Mouse (Mus musculus) forebrain, embryonic 10.5 days (tissue): ENCODE data around the gene Arsj. TPM values are rescaled to one million over a fixed set of nuclear protein-coding genes. Genes with fewer than 3 reads are reported as not detected.

Experiments used
- DNase-seq: peaks from one replicate; pipeline ENCODE4 v3.0.0-alpha.2; 2017; ENCODE audit warnings: low spot score; ENCODE audit errors: extremely low spot score
- H3K27ac ChIP-seq: fragments of 300-500 bp; sonication (generic); 2 replicates; pipeline ENCODE4 v1.5.1; 2016; ENCODE audit warnings: mild to moderate bottlenecking
- H3K27me3 ChIP-seq: fragments of 300-500 bp; sonication (generic); 2 replicates; pipeline ENCODE4 v1.6.1; 2016; ENCODE audit warnings: mild to moderate bottlenecking; ENCODE audit not compliant: poor library complexity, severe bottlenecking
- H3K36me3 ChIP-seq: fragments of 300-500 bp; sonication (generic); replicated peaks from 2 replicates; pipeline ENCODE4 v1.6.1; 2016; ENCODE audit warnings: mild to moderate bottlenecking, moderate library complexity
- H3K4me1 ChIP-seq: fragments of 300-500 bp; sonication (generic); 2 replicates; pipeline ENCODE4 v1.6.1; 2016
- H3K4me3 ChIP-seq: fragments of 300-500 bp; sonication (generic); 2 replicates; pipeline ENCODE4 v1.5.1; 2016; ENCODE audit warnings: mild to moderate bottlenecking, moderate library complexity
- H3K9me3 ChIP-seq: fragments of 300-500 bp; sonication (generic); 2 replicates; pipeline ENCODE4 v1.6.1; 2016; ENCODE audit warnings: mild to moderate bottlenecking, moderate library complexity
- WGBS: fragments of 180-500 bp; shearing (Covaris S2); methylation state at CpG from one replicate; pipeline ENCODE4 v1.1.7; 2016; 5-methylcytosine and 5-hydroxymethylcytosine counted together
- polyA plus RNA-seq: library from polyadenylated mRNA; unstranded; fragments of >200 nt; fragmentation: Nextera tagmentation; extraction: Ambion mirVana; gene quantifications from 2 replicates; pipeline ENCODE4 v1.2.1, GENCODE M21; 2016

The Arsj gene
- polyA plus RNA-seq, 1 experiment from 2014 or later = 0.10 TPM

- WGBS = 66% methylated on average over 6 of the region's 6 CpGs
- Histone ChIP-seq H3K36me3 (no peaks in the 10 kb centered on the region), H3K9me3 (no peaks in the 10 kb centered on the region), H3K27me3 (no peaks in the 10 kb centered on the region), H3K4me1 (no peaks in the 10 kb centered on the region), H3K27ac (no peak overlapping the region), H3K4me3 (no peak overlapping the region)
- no peak for DNase-seq
These were observed 85.6 kb downstream of the Arsj start for GRCm38 (mm10) chr3:126449058-126449457.

- Histone ChIP-seq H3K4me3 (no peak overlapping the region), H3K27ac (no peak overlapping the region), H3K4me1 (no peaks in the 10 kb centered on the region), H3K9me3 (no peaks in the 10 kb centered on the region), H3K36me3 (no peaks in the 10 kb centered on the region), H3K27me3 (no peaks in the 10 kb centered on the region)
- WGBS = 54% methylated on average over 2 of the region's 2 CpGs
- DNase-seq = no peak
These were observed 86.0 kb downstream of the Arsj start for GRCm38 (mm10) chr3:126449515-126449914.

DNA sequence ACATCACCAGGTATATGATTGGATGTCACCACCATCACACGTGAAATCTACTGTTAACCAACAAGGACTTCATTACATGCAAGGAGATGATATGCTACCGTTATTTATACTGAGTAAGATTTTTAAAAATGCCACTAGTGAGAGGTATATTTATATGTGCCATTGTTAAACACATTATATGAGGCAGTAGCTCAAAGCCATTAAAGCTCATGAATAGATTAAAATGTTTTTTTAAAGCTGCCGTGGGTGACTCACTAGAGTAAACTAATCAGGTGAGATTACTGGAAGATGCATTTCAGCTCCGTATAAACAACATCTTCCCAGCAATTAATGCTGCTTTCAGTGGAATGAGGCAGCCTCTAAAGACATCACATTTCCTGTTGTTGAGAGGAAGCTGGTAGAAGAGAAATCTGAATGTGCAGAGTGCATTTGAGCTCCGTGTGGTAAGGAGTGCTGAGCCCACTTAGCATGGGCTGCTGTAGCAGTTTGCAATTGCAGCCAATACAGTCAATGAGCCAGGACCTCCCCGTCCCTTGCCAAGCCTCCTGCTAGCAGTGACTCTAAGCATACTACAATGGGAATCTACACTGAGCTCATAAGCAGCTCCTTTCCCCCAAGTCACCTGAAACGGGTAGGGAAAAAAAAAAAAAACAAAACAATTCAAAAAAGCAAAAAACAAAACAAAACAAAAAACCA, 92.5 kb downstream of the Arsj start:
- Histone ChIP-seq H3K9me3 (no peaks in the 10 kb centered on the region), H3K27ac (no peak overlapping the region), H3K4me3 (no peak overlapping the region), H3K36me3 (no peaks in the 10 kb centered on the region), H3K27me3 (no peaks in the 10 kb centered on the region), H3K4me1 (no peaks in the 10 kb centered on the region)
- DNase-seq = no peak
- WGBS = 69% methylated on average over 7 of the region's 7 CpGs

GRCm38 (mm10) chr3:126463119-126463815, 99.8 kb downstream of the Arsj start:
- no peaks in the 10 kb centered on the region for H3K36me3 ChIP-seq
- no peak overlapping the region for H3K27ac ChIP-seq
- DNase-seq = no peak
- no peaks in the 10 kb centered on the region for H3K27me3 ChIP-seq
- 86% methylated on average over 4 of the region's 4 CpGs for WGBS
- H3K9me3 ChIP-seq = no peaks in the 10 kb centered on the region
- H3K4me1 ChIP-seq = peaks cover 3% of the 10 kb centered on the region; the same call in 1 of the 2 replicates
- H3K4me3 ChIP-seq = no peak overlapping the region

- WGBS = 52% methylated on average over 2 of the region's 2 CpGs
- no peak for DNase-seq
- no peaks in the 10 kb centered on the region for H3K36me3 ChIP-seq
- no peaks in the 10 kb centered on the region for H3K27me3 ChIP-seq
- no peak overlapping the region for H3K4me3 ChIP-seq
- peaks cover 3% of the 10 kb centered on the region; the same call in 1 of the 2 replicates for H3K4me1 ChIP-seq
- H3K9me3 ChIP-seq = no peaks in the 10 kb centered on the region
- no peak overlapping the region for H3K27ac ChIP-seq
These were observed 100.8 kb downstream of the Arsj start for GRCm38 (mm10) chr3:126464262-126464661.

Other genes starting within 250 kb of the Arsj start
- 10.3 and 10.7 TPM in 2 replicates for gene Camk2d, start 232.6 kb downstream of the Arsj start, polyA plus RNA-seq